Comparison of ENCODE assay signal across 9 mouse cellular contexts in genomic region chr11:80090555-80091164, GRCm38 (mm10). TPM values are rescaled to one million over a fixed set of nuclear protein-coding genes. Genes with fewer than 3 reads are reported as not detected.
A peak's percentile ranks its signal among the peaks of the same experiment; 100 is the strongest.
DNase-seq lines count a peak whose midpoint lies in the region; ATAC-seq and TF ChIP-seq lines count a peak whose summit lies in the region.
"Had no signal": no experiment of that assay in that cellular context is flagged by ENCODE, and none has a peak within 500 bp of the region (broad histone marks: within the 10 kb centered on the region; RNA-seq: fewer than 3 reads in every experiment).

No protein-coding gene starts in this region.

- H3K27me3 ChIP-seq in forebrain, embryonic 10.5 days (ENCODE audit: poor library complexity, severe bottlenecking): no peaks in the 10 kb centered on the region
- H3K27me3 ChIP-seq in forebrain, postnatal 0 days (ENCODE audit: insufficient read depth, low read length): no peaks in the 10 kb centered on the region
- H3K27me3 ChIP-seq in C2C12 (ENCODE audit: control insufficient read depth, insufficient read depth, insufficient read length): no peaks in the 10 kb centered on the region
- no peaks in the 10 kb centered on the region for H3K27me3 ChIP-seq in hindbrain, embryonic 12.5 days
- H3K27me3 ChIP-seq in liver, postnatal 0 days (ENCODE audit: insufficient read depth, low read length): no peaks in the 10 kb centered on the region

- H3K79me3 ChIP-seq in C2C12 (ENCODE audit: low read depth): peaks cover 49% of the 10 kb centered on the region

- H3ac ChIP-seq in C2C12 (ENCODE audit: control insufficient read depth, insufficient read length, low read depth): no peak overlapping the region

- peaks cover 62% of the 10 kb centered on the region for H3K79me2 ChIP-seq in C2C12 (ENCODE audit: control insufficient read depth, insufficient read depth)

- no peak for TF ChIP-seq CTCF in forebrain, postnatal 0 days (IDR thresholded peaks at IDR 0.05; ENCODE audit: low read depth)
- no peak for TF ChIP-seq CTCF in C2C12 (IDR thresholded peaks at IDR 0.05; ENCODE audit: control insufficient read depth, insufficient read depth, insufficient read length)
- no peak for TF ChIP-seq CTCF in liver, postnatal 0 days (IDR thresholded peaks at IDR 0.05; ENCODE audit: low read depth)
- no peak for TF ChIP-seq CTCF in layer of hippocampus, adult 2 months (conservative IDR thresholded peaks at IDR 0.05)

- no peak for DNase-seq in forebrain, embryonic 10.5 days (ENCODE audit: extremely low spot score, low spot score)
- DNase-seq in forebrain, postnatal 0 days: no peak
- no peak for DNase-seq in liver, postnatal 0 days
- no peak for DNase-seq in right cerebral cortex, postnatal 14 days
- DNase-seq in layer of hippocampus, adult 2 months (ENCODE audit: low spot score in 2 of 2): no peak
- no peak for DNase-seq in frontal cortex, postnatal 10 days (ENCODE audit: low spot score in 2 of 2)
- DNase-seq: cerebellum, adult 9-11 months had no signal

- peaks cover 20% of the 10 kb centered on the region for H3K4me1 ChIP-seq in forebrain, embryonic 10.5 days
- H3K4me1 ChIP-seq in forebrain, postnatal 0 days (ENCODE audit: insufficient read depth): no peaks in the 10 kb centered on the region
- peaks cover 9% of the 10 kb centered on the region for H3K4me1 ChIP-seq in hindbrain, embryonic 12.5 days
- peaks cover 16% of the 10 kb centered on the region; the same call in 1 of the 2 replicates for H3K4me1 ChIP-seq in liver, postnatal 0 days (ENCODE audit: insufficient read depth)

- no peak overlapping the region for H3K9ac ChIP-seq in forebrain, postnatal 0 days
- H3K9ac ChIP-seq in hindbrain, embryonic 12.5 days: 0 out of 2 replicates have a peak overlapping the region, but pooled peaks have one; percentile 79
- peak overlapping the region; percentile 96 for H3K9ac ChIP-seq in liver, postnatal 0 days (replicated peaks)

- ATAC-seq in forebrain, postnatal 0 days: no peak
- no peak for ATAC-seq in hindbrain, embryonic 12.5 days (ENCODE audit: low FRiP score)
- no peak for ATAC-seq in liver, postnatal 0 days

- TF ChIP-seq EP300 in liver, postnatal 0 days (IDR thresholded peaks at IDR 0.05; ENCODE audit: low read depth): no peak

- H3K27ac ChIP-seq in forebrain, embryonic 10.5 days: no peak overlapping the region
- no peak overlapping the region for H3K27ac ChIP-seq in forebrain, postnatal 0 days (ENCODE audit: low read depth, low read length)
- no peak overlapping the region for H3K27ac ChIP-seq in hindbrain, embryonic 12.5 days
- no peak overlapping the region for H3K27ac ChIP-seq in liver, postnatal 0 days (ENCODE audit: low read depth)
- no peak overlapping the region for H3K27ac ChIP-seq in layer of hippocampus, adult 2 months

- H3K36me3 ChIP-seq in forebrain, embryonic 10.5 days (replicated peaks): peaks cover 31% of the 10 kb centered on the region
- H3K36me3 ChIP-seq in forebrain, postnatal 0 days (ENCODE audit: insufficient read depth): no peaks in the 10 kb centered on the region
- H3K36me3 ChIP-seq in C2C12 (ENCODE audit: control insufficient read depth, insufficient read depth): peaks cover 13% of the 10 kb centered on the region
- H3K36me3 ChIP-seq in hindbrain, embryonic 12.5 days: peaks cover 3% of the 10 kb centered on the region; the same call in 1 of the 2 replicates
- peaks cover 14% of the 10 kb centered on the region for H3K36me3 ChIP-seq in liver, postnatal 0 days (replicated peaks; ENCODE audit: insufficient read depth, low read length)

- 72% methylated on average over 3 of the region's 3 CpGs for WGBS in forebrain, embryonic 10.5 days
- WGBS in forebrain, postnatal 0 days: 53% methylated on average over 3 of the region's 3 CpGs
- WGBS in hindbrain, embryonic 12.5 days: 67% methylated on average over 3 of the region's 3 CpGs
- WGBS in liver, postnatal 0 days (ENCODE audit: insufficient replicate concordance): 39% methylated on average over 3 of the region's 3 CpGs

- no peak overlapping the region; the same call in 1 of the 2 replicates for H3K4me2 ChIP-seq in forebrain, postnatal 0 days (ENCODE audit: low read depth)
- H3K4me2 ChIP-seq in hindbrain, embryonic 12.5 days (replicated peaks): peak overlapping the region; percentile 84
- H3K4me2 ChIP-seq in liver, postnatal 0 days (ENCODE audit: low read depth, low read length): peak overlapping the region; percentile 83

- no peaks in the 10 kb centered on the region for H3K9me3 ChIP-seq in forebrain, embryonic 10.5 days
- no peaks in the 10 kb centered on the region for H3K9me3 ChIP-seq in forebrain, postnatal 0 days (ENCODE audit: low read length)
- H3K9me3 ChIP-seq in hindbrain, embryonic 12.5 days (replicated peaks): no peaks in the 10 kb centered on the region
- no peaks in the 10 kb centered on the region for H3K9me3 ChIP-seq in liver, postnatal 0 days (ENCODE audit: low read length)

- H3K4me3 ChIP-seq in forebrain, embryonic 10.5 days: peak overlapping the region; percentile 100
- H3K4me3 ChIP-seq in forebrain, postnatal 0 days (ENCODE audit: low read depth, low read length): no peak overlapping the region; the same call in 1 of the 2 replicates
- peak overlapping the region; percentile 98 for H3K4me3 ChIP-seq in C2C12 (ENCODE audit: insufficient read depth, poor library complexity, severe bottlenecking)
- peak overlapping the region; percentile 74 for H3K4me3 ChIP-seq in hindbrain, embryonic 12.5 days
- H3K4me3 ChIP-seq in liver, postnatal 0 days (ENCODE audit: low read depth, low read length): peak overlapping the region; percentile 93
- H3K4me3 ChIP-seq in layer of hippocampus, adult 2 months: no peak overlapping the region

TF ChIP-seq in C2C12, 6 proteins besides CTCF, POLR2A, EP300 and RAD21:
- TF ChIP-seq FOSL1 (IDR thresholded peaks at IDR 0.05; ENCODE audit: insufficient read depth, low read length, poor library complexity, severe bottlenecking): no peak
- TF ChIP-seq MYOD1 (IDR thresholded peaks at IDR 0.05; ENCODE audit: control insufficient read depth, insufficient read length, low read depth): no peak
- no peak for TF ChIP-seq USF1 (IDR thresholded peaks at IDR 0.05; ENCODE audit: low read depth)
- TF ChIP-seq MYOG (IDR thresholded peaks at IDR 0.05; ENCODE audit: control insufficient read depth, extremely low read depth, insufficient read length): no peak
- no peak for TF ChIP-seq MAX (IDR thresholded peaks at IDR 0.05)
- no peak for TF ChIP-seq CEBPB (IDR thresholded peaks at IDR 0.05; ENCODE audit: low read depth)

RNA-seq across cellular contexts. Expression of gene Atad5, which starts 1.5 kb away (rescaled TPM):
- polyA plus RNA-seq in forebrain, embryonic 10.5 days (2016; fragmentation: Nextera tagmentation; extraction: Ambion mirVana): 20.3 and 20.7 TPM in 2 replicates
- 8.9 and 10.6 TPM in 2 replicates for total RNA-seq in forebrain, postnatal 0 days (2014; rRNA removed)
- 1.9 and 3.2 TPM in 2 replicates for polyA plus RNA-seq in forebrain, postnatal 0 days (2015; fragmentation: Nextera tagmentation; extraction: Ambion mirVana)
- polyA plus RNA-seq in C2C12 (2012; fragmentation: generic; extraction: Trizol): 1.9 TPM
- 11.1 and 11.7 TPM in 2 replicates for polyA plus RNA-seq in hindbrain, embryonic 12.5 days (2016; fragmentation: Nextera tagmentation; extraction: Ambion mirVana)
- polyA plus RNA-seq in liver, postnatal 0 days (2015; fragmentation: Nextera tagmentation; extraction: Ambion mirVana): 3.7 and 4.9 TPM in 2 replicates
- 1 to 10 TPM; 3.6 to 4.2 TPM for total RNA-seq in layer of hippocampus, adult 2 months (2021)

RNA-seq across cellular contexts. Expression of gene Crlf3, which starts 9.9 kb away (rescaled TPM):
- polyA plus RNA-seq in forebrain, embryonic 10.5 days (2016; fragmentation: Nextera tagmentation; extraction: Ambion mirVana): 40.6 and 45.7 TPM in 2 replicates
- 11.2 and 12.0 TPM in 2 replicates for total RNA-seq in forebrain, postnatal 0 days (2014; rRNA removed)
- 9.6 TPM in 2 replicates for polyA plus RNA-seq in forebrain, postnatal 0 days (2015; fragmentation: Nextera tagmentation; extraction: Ambion mirVana)
- 18.0 TPM for polyA plus RNA-seq in C2C12 (2012; fragmentation: generic; extraction: Trizol)
- polyA plus RNA-seq in hindbrain, embryonic 12.5 days (2016; fragmentation: Nextera tagmentation; extraction: Ambion mirVana): 29.9 and 30.1 TPM in 2 replicates
- polyA plus RNA-seq in liver, postnatal 0 days (2015; fragmentation: Nextera tagmentation; extraction: Ambion mirVana): 45.7 and 47.8 TPM in 2 replicates
- total RNA-seq in layer of hippocampus, adult 2 months (2021): 10 to 100 TPM; 25.7 to 26.2 TPM

RNA-seq across cellular contexts. Expression of gene Tefm, which starts 51.3 kb away (rescaled TPM):
- 33.9 and 38.2 TPM in 2 replicates for polyA plus RNA-seq in forebrain, embryonic 10.5 days (2016; fragmentation: Nextera tagmentation; extraction: Ambion mirVana)
- total RNA-seq in forebrain, postnatal 0 days (2014; rRNA removed): 18.9 and 19.9 TPM in 2 replicates
- polyA plus RNA-seq in forebrain, postnatal 0 days (2015; fragmentation: Nextera tagmentation; extraction: Ambion mirVana): 23.7 and 25.6 TPM in 2 replicates
- polyA plus RNA-seq in C2C12 (2012; fragmentation: generic; extraction: Trizol): 11.5 TPM
- 23.6 and 26.4 TPM in 2 replicates for polyA plus RNA-seq in hindbrain, embryonic 12.5 days (2016; fragmentation: Nextera tagmentation; extraction: Ambion mirVana)
- polyA plus RNA-seq in liver, postnatal 0 days (2015; fragmentation: Nextera tagmentation; extraction: Ambion mirVana): 17.1 and 18.0 TPM in 2 replicates
- total RNA-seq in layer of hippocampus, adult 2 months (2021): 10 to 100 TPM in 1 of 2 experiments, 1 to 10 TPM in 1; 8.8 to 10.9 TPM

Comparison
In these comparisons a context has a peak if more than half of its experiments do, and no peak if none do; other contexts are left out.
1. H3K4me3 ChIP-seq: peak in forebrain, embryonic 10.5 days (single experiment), C2C12 (single experiment), hindbrain, embryonic 12.5 days (single experiment) and liver, postnatal 0 days (single experiment); none in forebrain, postnatal 0 days (single experiment) and layer of hippocampus, adult 2 months (single experiment).